In the genomic region with DNA sequence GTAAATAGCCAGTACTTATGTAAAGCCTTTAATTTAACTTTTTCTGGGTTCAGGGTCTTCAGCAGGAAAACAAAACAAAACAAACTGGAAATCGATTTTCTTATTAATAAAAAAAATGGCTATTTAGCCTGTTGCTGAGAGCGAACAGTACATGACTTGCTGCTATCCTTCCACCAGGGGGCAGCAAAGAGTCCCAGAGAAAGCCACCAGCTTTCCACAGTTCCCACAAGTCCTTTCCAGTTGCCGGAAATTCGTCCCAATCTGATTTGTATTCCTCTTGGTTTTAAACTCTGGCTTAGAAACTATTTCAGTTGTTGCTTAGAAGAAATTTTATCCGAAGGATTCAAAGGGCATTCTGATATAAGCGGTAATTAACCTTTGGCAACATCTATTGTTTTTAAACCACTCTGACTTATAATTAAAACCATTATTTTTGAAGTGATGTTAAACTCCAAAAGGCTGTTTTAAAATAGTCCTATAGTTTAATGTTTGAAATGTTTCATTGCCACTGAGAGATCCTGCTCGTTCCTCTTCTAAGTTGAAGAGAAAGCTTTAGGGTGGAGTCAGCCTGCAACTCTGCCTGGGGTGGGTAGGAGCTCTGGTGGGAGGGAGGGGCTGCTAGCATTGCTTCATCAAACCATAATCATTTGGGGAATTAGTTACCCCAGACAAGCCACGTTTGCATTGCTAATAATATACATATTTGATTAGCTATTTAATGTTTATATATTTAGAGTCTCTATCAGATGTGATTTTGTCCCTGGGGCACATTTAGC, we compare ENCODE assay signal across 8 mouse cellular contexts. TPM values are rescaled to one million over a fixed set of nuclear protein-coding genes. Genes with fewer than 3 reads are reported as not detected.
DNase-seq lines count a peak whose midpoint lies in the region; ATAC-seq and TF ChIP-seq lines count a peak whose summit lies in the region.

No protein-coding gene starts in this region.

- intact Hi-C loops in heart, adult 2 months (cut with DNase I): loop anchor here (1.0 kb wide), 1 partner anchor 67 kb away; no protein-coding TSS in a partner anchor

- no peak overlapping the region for H3K9ac ChIP-seq in heart, adult 2 months (ENCODE audit: low read depth, low read length)
- H3K9ac ChIP-seq in limb, embryonic 13.5 days: no peak overlapping the region
- H3K9ac ChIP-seq in midbrain, embryonic 15.5 days: no peak overlapping the region
- H3K9ac ChIP-seq in stomach, embryonic 15.5 days: no peak overlapping the region

- peak; percentile 99; the same call in 1 of the 2 replicates for TF ChIP-seq CTCF in heart, adult 2 months (IDR thresholded peaks at IDR 0.05)

- no peaks in the 10 kb centered on the region for H3K79me2 ChIP-seq in heart, adult 2 months (replicated peaks; ENCODE audit: control insufficient read depth, insufficient read depth, low read length)

- no peaks in the 10 kb centered on the region for H3K4me1 ChIP-seq in heart, adult 2 months (ENCODE audit: control insufficient read depth, insufficient read depth, low read length)
- no peaks in the 10 kb centered on the region for H3K4me1 ChIP-seq in limb, embryonic 13.5 days
- H3K4me1 ChIP-seq in midbrain, embryonic 15.5 days: 0 out of 2 replicates have a peak, but pooled peaks cover 2% of the 10 kb centered on the region
- H3K4me1 ChIP-seq in stomach, embryonic 15.5 days: 0 out of 2 replicates have a peak, but pooled peaks cover 3% of the 10 kb centered on the region

- peak overlapping the region; percentile 28 for H3K4me3 ChIP-seq in heart, adult 2 months
- no peak overlapping the region for H3K4me3 ChIP-seq in limb, embryonic 13.5 days
- H3K4me3 ChIP-seq in midbrain, embryonic 15.5 days: no peak overlapping the region
- H3K4me3 ChIP-seq in stomach, embryonic 15.5 days (replicated peaks): no peak overlapping the region

- peak; percentile 25 for DNase-seq in 3134 (ENCODE audit: extremely low read depth, insufficient read length, low spot score)
- peak; percentile 56 for DNase-seq in adrenal gland, adult 8-10 months
- peak; percentile 91 for DNase-seq in embryo, embryonic 11 days
- peak; percentile 55 for DNase-seq in heart, adult 2 months
- peak; percentile 74 to 78 for DNase-seq in kidney, adult 8-10 months

- H3K27ac ChIP-seq in heart, adult 2 months: peak overlapping the region; percentile 58
- H3K27ac ChIP-seq in limb, embryonic 13.5 days: no peak overlapping the region
- H3K27ac ChIP-seq in midbrain, embryonic 15.5 days: no peak overlapping the region
- no peak overlapping the region for H3K27ac ChIP-seq in stomach, embryonic 15.5 days

- no peaks in the 10 kb centered on the region for H3K27me3 ChIP-seq in heart, adult 2 months (ENCODE audit: control insufficient read depth, insufficient read depth, low read length)
- no peaks in the 10 kb centered on the region for H3K27me3 ChIP-seq in limb, embryonic 13.5 days
- H3K27me3 ChIP-seq in midbrain, embryonic 15.5 days (replicated peaks): no peaks in the 10 kb centered on the region
- H3K27me3 ChIP-seq in stomach, embryonic 15.5 days (replicated peaks): no peaks in the 10 kb centered on the region

- H3K9me3 ChIP-seq in limb, embryonic 13.5 days: no peaks in the 10 kb centered on the region
- H3K9me3 ChIP-seq in midbrain, embryonic 15.5 days: no peaks in the 10 kb centered on the region
- no peaks in the 10 kb centered on the region for H3K9me3 ChIP-seq in stomach, embryonic 15.5 days

- no peak for TF ChIP-seq POLR2A in heart, adult 2 months (IDR thresholded peaks at IDR 0.05; ENCODE audit: insufficient read depth, low read depth, low read length)

- H3K36me3 ChIP-seq in heart, adult 2 months (ENCODE audit: control insufficient read depth, insufficient read depth, low read length): no peaks in the 10 kb centered on the region
- no peaks in the 10 kb centered on the region for H3K36me3 ChIP-seq in limb, embryonic 13.5 days
- no peaks in the 10 kb centered on the region for H3K36me3 ChIP-seq in midbrain, embryonic 15.5 days (replicated peaks)
- H3K36me3 ChIP-seq in stomach, embryonic 15.5 days: no peaks in the 10 kb centered on the region

- ATAC-seq in limb, embryonic 13.5 days (ENCODE audit: low FRiP score, low read depth): peak; percentile 60; the same call in 1 of the 2 replicates
- ATAC-seq in midbrain, embryonic 15.5 days (replicated peaks): peak; percentile 81
- peak; percentile 71; the same call in 1 of the 2 replicates for ATAC-seq in stomach, embryonic 15.5 days (ENCODE audit: insufficient read depth, low FRiP score, low read depth)

- peak overlapping the region; percentile 38 for H3K4me2 ChIP-seq in limb, embryonic 13.5 days (replicated peaks)
- H3K4me2 ChIP-seq in midbrain, embryonic 15.5 days: peak overlapping the region; percentile 31
- peak overlapping the region; percentile 33 for H3K4me2 ChIP-seq in stomach, embryonic 15.5 days

- 6% methylated on average over 8 of the region's 8 CpGs for WGBS in heart, adult 2 months
- WGBS in limb, embryonic 13.5 days: 10% methylated on average over 8 of the region's 8 CpGs
- 12% methylated on average over 8 of the region's 8 CpGs for WGBS in midbrain, embryonic 15.5 days
- 10% methylated on average over 8 of the region's 8 CpGs for WGBS in stomach, embryonic 15.5 days

- peak; percentile 66; the same call in 1 of the 2 replicates for TF ChIP-seq EP300 in heart, adult 2 months (IDR thresholded peaks at IDR 0.05; ENCODE audit: insufficient read depth, low read depth, low read length)

RNA-seq across cellular contexts. Expression of gene Gm28845, which starts 7.1 kb away (rescaled TPM):
- not detected for total RNA-seq in adrenal gland, adult 8-10 months (2022)
- not detected for total RNA-seq in heart, adult 2 months (2021)
- not detected in 2 replicates for polyA plus RNA-seq in heart, adult 2 months (2012; rRNA removed)
- polyA plus RNA-seq in limb, embryonic 13.5 days (2015; fragmentation: Nextera tagmentation; extraction: Ambion mirVana): not detected in 2 replicates
- polyA plus RNA-seq in midbrain, embryonic 15.5 days (2015; fragmentation: Nextera tagmentation; extraction: Ambion mirVana): not detected in 2 replicates
- not detected in 2 replicates for polyA plus RNA-seq in stomach, embryonic 15.5 days (2015; fragmentation: Nextera tagmentation; extraction: Ambion mirVana)

RNA-seq across cellular contexts. Expression of gene Cryga, which starts 9.0 kb away (rescaled TPM):
- total RNA-seq in adrenal gland, adult 8-10 months (2022): not detected
- total RNA-seq in heart, adult 2 months (2021): not detected
- not detected in 2 replicates for polyA plus RNA-seq in heart, adult 2 months (2012; rRNA removed)
- polyA plus RNA-seq in limb, embryonic 13.5 days (2015; fragmentation: Nextera tagmentation; extraction: Ambion mirVana): not detected in 2 replicates
- polyA plus RNA-seq in midbrain, embryonic 15.5 days (2015; fragmentation: Nextera tagmentation; extraction: Ambion mirVana): not detected in 2 replicates
- not detected in 2 replicates for polyA plus RNA-seq in stomach, embryonic 15.5 days (2015; fragmentation: Nextera tagmentation; extraction: Ambion mirVana)

RNA-seq across cellular contexts. Expression of gene D630023F18Rik, which starts 10.8 kb away (rescaled TPM):
- total RNA-seq in adrenal gland, adult 8-10 months (2022): 1 to 10 TPM in 2 of 4 experiments, not detected in 2; 3.1 to 3.4 TPM
- total RNA-seq in heart, adult 2 months (2021): not detected
- polyA plus RNA-seq in heart, adult 2 months (2012; rRNA removed): 0.12 TPM in 1 of 2 replicates, not detected in the other
- 0.13 and 0.33 TPM in 2 replicates for polyA plus RNA-seq in limb, embryonic 13.5 days (2015; fragmentation: Nextera tagmentation; extraction: Ambion mirVana)
- 0.80 and 1.1 TPM in 2 replicates for polyA plus RNA-seq in midbrain, embryonic 15.5 days (2015; fragmentation: Nextera tagmentation; extraction: Ambion mirVana)
- polyA plus RNA-seq in stomach, embryonic 15.5 days (2015; fragmentation: Nextera tagmentation; extraction: Ambion mirVana): 0.12 and 0.26 TPM in 2 replicates

RNA-seq across cellular contexts. Expression of gene Crygb, which starts 30.1 kb away (rescaled TPM):
- total RNA-seq in adrenal gland, adult 8-10 months (2022): not detected
- not detected for total RNA-seq in heart, adult 2 months (2021)
- not detected in 2 replicates for polyA plus RNA-seq in heart, adult 2 months (2012; rRNA removed)
- polyA plus RNA-seq in limb, embryonic 13.5 days (2015; fragmentation: Nextera tagmentation; extraction: Ambion mirVana): 0.33 TPM in 1 of 2 replicates, not detected in the other
- polyA plus RNA-seq in midbrain, embryonic 15.5 days (2015; fragmentation: Nextera tagmentation; extraction: Ambion mirVana): not detected in 2 replicates
- not detected in 2 replicates for polyA plus RNA-seq in stomach, embryonic 15.5 days (2015; fragmentation: Nextera tagmentation; extraction: Ambion mirVana)

RNA-seq across cellular contexts. Expression of gene Crygc, which starts 38.7 kb away (rescaled TPM):
- total RNA-seq in adrenal gland, adult 8-10 months (2022): not detected
- not detected for total RNA-seq in heart, adult 2 months (2021)
- not detected in 2 replicates for polyA plus RNA-seq in heart, adult 2 months (2012; rRNA removed)
- polyA plus RNA-seq in limb, embryonic 13.5 days (2015; fragmentation: Nextera tagmentation; extraction: Ambion mirVana): not detected in 2 replicates
- not detected in 2 replicates for polyA plus RNA-seq in midbrain, embryonic 15.5 days (2015; fragmentation: Nextera tagmentation; extraction: Ambion mirVana)
- polyA plus RNA-seq in stomach, embryonic 15.5 days (2015; fragmentation: Nextera tagmentation; extraction: Ambion mirVana): not detected in 2 replicates

Comparison
In these comparisons a context has a peak if more than half of its experiments do, and no peak if none do; other contexts are left out.
1. DNase-seq: peak in every context shown above with its lines; median percentile 91 in embryo, embryonic 11 days; 76 in kidney, adult 8-10 months; 56 in adrenal gland, adult 8-10 months; 55 in heart, adult 2 months; 25 in 3134.